Mouse (Mus musculus) limb, embryonic 14.5 days (tissue): ENCODE results near the gene Sall4. TPM values are rescaled to one million over a fixed set of nuclear protein-coding genes. Genes with fewer than 3 reads are reported as not detected.

Experiments
- ATAC-seq: fragments of 200-750 bp; cut with Nextera tagmentation; 2 replicates; pipeline ENCODE4 v1.8.0; 2017; ENCODE audit warnings: low read depth, moderate number of reproducible peaks, moderate TSS enrichment; ENCODE audit not compliant: low FRiP score
- DNase-seq: peaks from one replicate; pipeline ENCODE4 v3.0.0-alpha.2; 2015; ENCODE audit warnings: low spot score
- H3K27ac ChIP-seq: fragments of 300-500 bp; sonication (generic); replicated peaks from 2 replicates; pipeline ENCODE4 v1.5.1; 2014; ENCODE audit warnings: low read depth, mild to moderate bottlenecking, low read length, moderate library complexity, mixed read lengths
- H3K27me3 ChIP-seq: fragments of 300-500 bp; sonication (generic); 2 replicates; pipeline ENCODE4 v1.6.1; 2014; ENCODE audit warnings: low read length, mixed read lengths; ENCODE audit not compliant: control insufficient read depth, insufficient read depth
- H3K36me3 ChIP-seq: fragments of 300-500 bp; sonication (generic); 2 replicates; pipeline ENCODE4 v1.6.1; 2014; ENCODE audit warnings: mild to moderate bottlenecking, low read length, moderate library complexity, mixed read lengths; ENCODE audit not compliant: control insufficient read depth, insufficient read depth
- H3K4me1 ChIP-seq: fragments of 300-500 bp; sonication (generic); 2 replicates; pipeline ENCODE4 v1.6.1; 2014; ENCODE audit warnings: antibody characterized with exemption, low read length, mixed read lengths; ENCODE audit not compliant: control insufficient read depth, insufficient read depth
- H3K4me2 ChIP-seq: fragments of 300-500 bp; sonication (generic); replicated peaks from 2 replicates; pipeline ENCODE4 v1.6.1; 2014; ENCODE audit warnings: low read depth, mild to moderate bottlenecking, low read length, moderate library complexity; ENCODE audit not compliant: severe bottlenecking
- H3K4me3 ChIP-seq: fragments of 300-500 bp; sonication (generic); replicated peaks from 2 replicates; pipeline ENCODE4 v1.5.1; 2014; ENCODE audit warnings: low read length
- H3K9ac ChIP-seq: fragments of 300-500 bp; sonication (generic); 2 replicates; pipeline ENCODE4 v1.6.1; 2014; ENCODE audit warnings: mild to moderate bottlenecking, low read depth, low read length, moderate library complexity; ENCODE audit not compliant: severe bottlenecking
- H3K9me3 ChIP-seq: fragments of 300-500 bp; sonication (generic); 2 replicates; pipeline ENCODE4 v1.6.1; 2016; ENCODE audit warnings: low read length; ENCODE audit not compliant: control insufficient read depth
- POLR2A ChIP-seq: fragments of 200-500 bp; IDR thresholded peaks from 2 replicates; pipeline ENCODE4 v1.8.0; 2012; ENCODE audit warnings: inconsistent platforms, mild to moderate bottlenecking, moderate library complexity, borderline replicate concordance; ENCODE audit not compliant: insufficient read depth, insufficient read length; ENCODE audit errors: extremely low read depth
- whole genome bisulfite sequencing: fragments of 180-500 bp; shearing (Covaris S2); extraction: QIAGEN DNeasy Blood & Tissue Kit; methylation state at CpG from one replicate; pipeline ENCODE4 v1.1.7; 2014; 5-methylcytosine and 5-hydroxymethylcytosine counted together
- polyA plus RNA-seq, 2 experiments: library from polyadenylated mRNA; depleted of rRNA in 1 of 2; stranded (reverse) in 1 of 2; unstranded in 1 of 2; fragments of >200 nt; fragmentation: Nextera tagmentation in 1 of 2; extraction: Ambion mirVana in 1 of 2; gene quantifications; 2 replicates each; pipeline versions ENCODE4 v1.2.1 to v1.2.3; 2012 to 2014

Gene Sall4
- polyA plus RNA-seq, 2 experiments, result 0.31 to 0.34 TPM

DNA sequence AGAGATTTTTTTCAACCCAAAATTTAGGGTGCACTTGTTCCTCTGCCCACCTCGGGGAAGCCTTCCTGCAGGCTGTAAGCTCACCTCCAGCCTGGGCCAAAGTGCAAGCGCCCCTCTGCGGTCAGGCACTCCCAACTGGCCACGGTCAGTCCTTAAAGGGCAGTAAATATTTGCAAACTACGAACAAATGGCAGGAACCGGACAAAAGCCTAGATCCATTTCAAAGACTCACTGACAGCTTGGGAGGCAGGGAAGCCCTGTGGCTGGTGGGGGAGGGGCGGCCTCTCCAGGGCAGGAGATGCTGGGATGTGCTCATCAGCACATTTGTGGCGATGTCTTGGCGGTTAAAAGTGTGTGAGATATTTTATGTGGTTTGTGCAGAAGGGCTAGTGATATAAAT lies 12.3 kb upstream of the Sall4 start:
- no peak overlapping the region for H3K9ac ChIP-seq
- no peaks in the 10 kb centered on the region for H3K27me3 ChIP-seq
- no peak overlapping the region for H3K4me3 ChIP-seq
- 20% methylated on average over 9 of the region's 9 CpGs for WGBS
- no peak overlapping the region for H3K4me2 ChIP-seq
- no peak overlapping the region for H3K27ac ChIP-seq
- no peak for ATAC-seq
- TF ChIP-seq POLR2A, result no peak
- no peak for DNase-seq
- H3K4me1 ChIP-seq, result no peaks in the 10 kb centered on the region
- no peaks in the 10 kb centered on the region for H3K36me3 ChIP-seq
- H3K9me3 ChIP-seq, result no peaks in the 10 kb centered on the region

DNA sequence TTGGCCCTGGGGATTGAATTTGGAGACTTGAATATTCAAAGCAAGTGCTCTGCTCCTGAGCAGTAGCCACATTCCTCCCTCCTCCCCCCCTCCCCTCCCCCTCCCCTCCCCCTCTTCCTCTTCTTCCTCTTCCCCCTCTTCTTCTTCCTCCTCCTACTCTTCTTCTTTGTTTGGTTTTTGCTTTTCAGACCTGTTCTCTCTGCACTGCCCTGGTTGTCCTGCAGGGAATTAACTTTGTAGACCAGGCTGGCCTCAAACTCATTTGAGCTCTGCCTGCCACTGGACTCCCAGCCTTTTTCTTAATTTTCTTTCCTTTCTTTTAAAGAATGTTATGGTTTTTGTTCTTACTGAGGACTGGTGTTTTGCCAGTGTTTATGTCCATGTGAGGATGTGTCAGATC lies 9.7 kb upstream of the Sall4 start:
- TF ChIP-seq POLR2A, result no peak
- Histone ChIP-seq H3K4me1 (no peaks in the 10 kb centered on the region), H3K4me2 (no peak overlapping the region), H3K4me3 (no peak overlapping the region), H3K27ac (no peak overlapping the region), H3K27me3 (no peaks in the 10 kb centered on the region), H3K9ac (no peak overlapping the region), H3K36me3 (no peaks in the 10 kb centered on the region), H3K9me3 (no peaks in the 10 kb centered on the region)
- ATAC-seq, result no peak
- no peak for DNase-seq

DNA sequence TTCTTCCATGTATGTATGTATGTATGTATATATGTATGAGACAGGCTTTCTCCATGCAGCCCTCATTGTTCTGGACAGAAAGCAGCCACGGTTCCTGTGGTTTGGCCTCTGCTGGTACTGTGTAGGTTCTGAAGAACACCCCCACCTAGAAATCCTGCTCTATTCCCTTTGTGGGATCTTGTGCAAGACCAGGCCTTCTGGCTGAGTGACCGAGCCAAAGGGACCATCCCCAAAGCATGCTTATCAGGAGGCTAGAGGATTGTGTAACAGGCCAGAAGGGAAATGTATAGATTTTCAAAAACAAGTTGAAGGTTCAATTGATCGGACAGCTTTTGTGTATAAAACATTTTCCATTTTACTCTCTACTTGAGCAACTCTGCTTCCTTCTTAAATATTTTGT lies 8.5 kb upstream of the Sall4 start:
- no peak for TF ChIP-seq POLR2A
- no peaks in the 10 kb centered on the region for H3K9me3 ChIP-seq
- H3K27ac ChIP-seq, result no peak overlapping the region
- no peaks in the 10 kb centered on the region for H3K27me3 ChIP-seq
- DNase-seq (no peak), ATAC-seq (no peak)
- no peaks in the 10 kb centered on the region for H3K36me3 ChIP-seq
- WGBS, result 89% methylated on average over 3 of the region's 3 CpGs
- H3K4me1 ChIP-seq, result no peaks in the 10 kb centered on the region
- H3K9ac ChIP-seq, result no peak overlapping the region
- no peak overlapping the region for H3K4me2 ChIP-seq
- no peak overlapping the region for H3K4me3 ChIP-seq

DNA sequence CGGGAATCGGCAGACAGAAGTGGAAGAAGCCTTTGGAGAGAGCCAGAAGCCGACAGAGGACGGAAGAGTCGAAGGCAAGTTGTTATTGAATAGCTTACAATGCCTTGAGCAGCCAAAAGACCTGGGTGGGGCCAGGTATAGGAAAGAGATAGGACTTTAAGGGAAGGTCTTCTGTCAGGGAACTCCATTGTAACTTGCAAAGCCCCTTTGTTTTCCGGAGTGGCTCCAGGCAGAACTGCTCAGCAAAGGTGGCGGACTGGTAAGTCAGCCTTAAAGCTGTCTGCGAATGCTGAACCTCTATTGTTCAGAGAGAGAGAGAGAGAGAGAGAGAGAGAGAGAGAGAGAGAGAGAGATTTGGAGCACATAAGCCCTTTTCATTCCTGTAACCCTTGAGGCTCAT lies 1.5 kb upstream of the Sall4 start:
- Histone ChIP-seq H3K36me3 (no peaks in the 10 kb centered on the region), H3K4me3 (no peak overlapping the region), H3K27ac (no peak overlapping the region), H3K4me1 (peaks cover 11% of the 10 kb centered on the region), H3K27me3 (peaks cover 54% of the 10 kb centered on the region), H3K9me3 (no peaks in the 10 kb centered on the region), H3K9ac (no peak overlapping the region), H3K4me2 (no peak overlapping the region)
- no peak for ATAC-seq
- DNase-seq, result no peak
- no peak for TF ChIP-seq POLR2A
- 61% methylated on average over 8 of the region's 8 CpGs for WGBS

DNA sequence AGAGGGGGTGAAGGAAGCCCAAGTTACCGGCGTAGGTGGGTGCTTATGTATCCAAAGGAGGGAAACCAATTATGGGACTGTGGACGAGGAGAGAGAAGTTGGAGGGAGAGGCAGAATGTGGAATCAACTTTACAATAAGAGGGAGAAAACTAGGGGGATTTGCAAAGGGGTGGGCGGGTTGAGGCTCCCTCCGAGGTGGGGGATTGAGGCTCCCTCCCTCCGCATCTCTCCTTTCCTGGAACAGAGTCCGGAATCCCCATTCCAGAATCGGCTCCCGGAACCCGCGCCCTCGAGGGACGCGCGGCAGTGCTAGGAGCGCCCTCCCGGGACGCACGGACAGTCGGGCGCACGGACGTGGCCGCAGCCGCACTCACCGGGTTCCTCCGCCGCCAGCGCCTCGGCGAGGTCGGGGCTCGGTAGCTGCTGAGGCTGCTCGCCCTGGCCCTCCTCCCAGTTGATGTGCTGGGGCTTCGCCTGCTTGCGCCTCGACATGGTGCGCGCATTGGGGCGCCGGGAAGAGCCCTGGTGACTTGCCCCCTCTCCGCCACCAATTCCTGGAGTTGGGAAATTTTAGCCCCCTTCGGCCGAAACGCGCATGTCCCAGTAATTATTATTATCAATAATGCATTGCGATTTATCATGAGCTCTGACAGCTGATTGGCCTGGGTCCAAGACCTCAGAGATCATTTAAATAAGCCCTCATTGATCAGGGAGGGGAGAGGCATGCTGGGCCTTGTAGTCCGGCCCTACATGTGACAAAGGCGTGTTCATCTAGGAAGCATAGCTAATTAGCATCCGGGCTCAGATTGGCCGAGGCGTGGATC lies 993 bp downstream of the Sall4 start:
- Histone ChIP-seq H3K4me1 (peaks cover 11% of the 10 kb centered on the region), H3K4me3 (peak overlapping the region; percentile 43), H3K27me3 (peaks cover 75% of the 10 kb centered on the region), H3K4me2 (peak overlapping the region; percentile 97), H3K36me3 (no peaks in the 10 kb centered on the region), H3K9ac (peak overlapping the region; percentile 32; the same call in 1 of the 2 replicates), H3K27ac (no peak overlapping the region), H3K9me3 (no peaks in the 10 kb centered on the region)
- no peak for ATAC-seq
- peak; percentile 32 for DNase-seq
- WGBS, result under 1% methylated on average over 47 of the region's 52 CpGs
- no peak for TF ChIP-seq POLR2A
